Mouse (Mus musculus) neural tube, embryonic 14.5 days (tissue): ENCODE results near the gene Tns4. TPM values are rescaled to one million over a fixed set of nuclear protein-coding genes. Genes with fewer than 3 reads are reported as not detected.

Experiments used
- ATAC-seq: fragments of 200-750 bp; cut with Nextera tagmentation; 2 replicates; pipeline ENCODE4 v1.8.0; 2017; ENCODE audit warnings: low read depth, mild to moderate bottlenecking, moderate TSS enrichment, moderate library complexity
- H3K27ac ChIP-seq: fragments of 300-500 bp; sonication (generic); 2 replicates; pipeline ENCODE4 v1.5.1; 2014; ENCODE audit warnings: low read depth, mild to moderate bottlenecking, control low read depth, low read length, moderate library complexity, mixed read lengths
- H3K27me3 ChIP-seq: fragments of 300-500 bp; sonication (generic); 2 replicates; pipeline ENCODE4 v1.6.1; 2014; ENCODE audit warnings: low read length; ENCODE audit not compliant: control insufficient read depth, insufficient read depth
- H3K36me3 ChIP-seq: fragments of 300-500 bp; sonication (generic); 2 replicates; pipeline ENCODE4 v1.6.1; 2014; ENCODE audit warnings: low read length, mixed read lengths; ENCODE audit not compliant: control insufficient read depth, insufficient read depth
- H3K4me1 ChIP-seq: fragments of 300-500 bp; sonication (generic); 2 replicates; pipeline ENCODE4 v1.6.1; 2014; ENCODE audit warnings: low read length; ENCODE audit not compliant: control insufficient read depth, insufficient read depth
- H3K4me2 ChIP-seq: fragments of 300-500 bp; sonication (generic); 2 replicates; pipeline ENCODE4 v1.6.1; 2014; ENCODE audit warnings: mild to moderate bottlenecking, low read depth, low read length, control low read depth
- H3K4me3 ChIP-seq: fragments of 300-500 bp; sonication (generic); 2 replicates; pipeline ENCODE4 v1.5.1; 2014; ENCODE audit warnings: low read depth, low read length, control low read depth, mixed read lengths
- H3K9ac ChIP-seq: fragments of 300-500 bp; sonication (generic); replicated peaks from 2 replicates; pipeline ENCODE4 v1.6.1; 2014; ENCODE audit warnings: low read depth, mild to moderate bottlenecking, control low read depth, low read length, mixed read lengths
- H3K9me3 ChIP-seq: fragments of 300-500 bp; sonication (generic); 2 replicates; pipeline ENCODE4 v1.6.1; 2016; ENCODE audit warnings: low read length; ENCODE audit not compliant: control insufficient read depth
- WGBS: fragments of 180-500 bp; shearing (Covaris S2); extraction: QIAGEN DNeasy Blood & Tissue Kit; methylation state at CpG from one replicate; pipeline ENCODE4 v1.1.7; 2014; 5-methylcytosine and 5-hydroxymethylcytosine counted together
- polyA plus RNA-seq: library from polyadenylated mRNA; unstranded; fragments of >200 nt; fragmentation: Nextera tagmentation; extraction: Ambion mirVana; gene quantifications from 2 replicates; pipeline ENCODE4 v1.2.1, GENCODE M21; 2014

The Tns4 gene
- polyA plus RNA-seq, 1 experiment from 2014 or later = not detected

DNA sequence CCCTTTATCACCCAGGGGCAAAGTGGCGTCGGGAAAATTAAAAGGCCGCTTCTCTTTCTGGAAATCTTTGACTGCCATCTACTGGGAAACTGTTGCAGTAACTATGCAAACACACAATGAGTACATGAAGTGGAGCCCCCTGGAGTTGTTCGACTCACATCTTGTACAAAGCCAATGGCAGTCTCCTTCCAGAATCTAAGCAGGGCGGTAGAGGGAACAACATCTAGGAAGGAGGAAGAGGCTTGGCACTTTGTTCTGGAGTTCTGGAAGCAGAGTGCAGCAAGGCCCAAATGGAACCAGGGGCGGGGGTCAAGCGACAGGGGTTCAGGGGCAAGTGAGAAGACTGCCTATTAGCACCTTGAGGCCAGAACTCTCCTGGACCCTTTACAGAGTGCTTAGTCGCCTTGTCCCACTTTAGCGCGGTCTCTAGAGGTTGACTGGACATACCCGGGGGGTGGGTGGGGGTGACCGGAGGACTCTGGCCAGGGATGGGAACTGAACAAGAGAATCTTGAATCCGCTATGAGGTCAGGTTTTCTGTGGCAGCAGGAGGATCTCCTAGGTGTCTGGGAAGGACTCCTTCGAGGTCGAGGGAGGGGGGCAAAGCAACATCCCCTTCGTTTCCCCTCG lies 48.6 kb downstream of the Tns4 start:
- 2% methylated on average over 16 of the region's 17 CpGs for WGBS

DNA sequence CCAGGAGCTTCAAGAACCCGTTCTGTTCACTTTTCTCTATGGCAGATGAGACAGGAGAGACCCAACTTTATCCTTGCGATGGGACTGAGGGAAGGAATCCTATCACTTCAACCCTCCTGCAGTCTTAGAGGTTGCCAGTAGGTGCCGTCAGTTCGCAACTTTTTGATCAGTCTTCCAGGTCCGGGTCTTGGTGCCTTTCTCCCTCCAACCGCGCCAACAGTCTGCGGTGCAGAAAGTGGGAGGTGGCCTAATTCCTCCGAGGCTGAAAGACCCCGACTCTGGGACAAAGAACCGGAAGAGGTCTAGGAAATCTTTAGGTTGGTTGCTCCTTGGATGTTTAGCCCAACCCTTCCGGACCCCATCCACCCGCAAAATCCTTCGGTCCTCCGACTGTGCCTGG lies 49.3 kb downstream of the Tns4 start:
- peak overlapping the region; percentile 86 for H3K4me2 ChIP-seq
- no peaks in the 10 kb centered on the region for H3K27me3 ChIP-seq
- peak overlapping the region; percentile 60 for H3K4me3 ChIP-seq
- peak overlapping the region; percentile 88 for H3K9ac ChIP-seq
- WGBS = under 1% methylated on average over 15 of the region's 15 CpGs
- no peaks in the 10 kb centered on the region for H3K36me3 ChIP-seq
- H3K27ac ChIP-seq = peak overlapping the region; percentile 76
- H3K9me3 ChIP-seq = no peaks in the 10 kb centered on the region
- peaks cover 5% of the 10 kb centered on the region; the same call in 1 of the 2 replicates for H3K4me1 ChIP-seq
- peak; percentile 90 for ATAC-seq

More for the DNA sequence above, 48.6 kb downstream of the Tns4 start:
- Histone ChIP-seq H3K36me3 (no peaks in the 10 kb centered on the region), H3K4me3 (peak overlapping the region; percentile 60), H3K27me3 (no peaks in the 10 kb centered on the region), H3K9me3 (no peaks in the 10 kb centered on the region), H3K4me2 (peak overlapping the region; percentile 86), H3K9ac (peak overlapping the region; percentile 88), H3K27ac (peak overlapping the region; percentile 76), H3K4me1 (peaks cover 5% of the 10 kb centered on the region; the same call in 1 of the 2 replicates)
- ATAC-seq = peak; percentile 3; the same call in 1 of the 2 replicates

DNA sequence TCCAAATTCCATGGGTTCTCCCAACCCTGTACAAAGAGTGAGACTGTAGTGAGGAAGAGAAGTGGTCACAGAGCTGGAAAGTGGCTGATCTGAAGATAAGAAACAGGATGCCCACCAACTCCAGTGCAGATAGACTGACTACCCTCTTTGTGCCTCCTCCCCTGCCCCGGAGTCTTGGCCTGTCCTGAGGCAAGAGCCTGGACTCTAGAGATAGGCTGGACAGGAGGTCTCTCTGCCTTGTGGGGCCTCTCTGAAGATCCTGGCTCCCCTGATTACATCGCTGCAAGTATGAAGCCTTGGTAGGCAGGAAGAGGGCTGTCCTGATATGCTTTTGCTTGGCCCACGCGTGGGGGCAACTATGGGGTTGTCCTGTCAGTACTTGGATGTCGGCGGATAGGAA lies 52.9 kb downstream of the Tns4 start:
- Histone ChIP-seq H3K36me3 (no peaks in the 10 kb centered on the region), H3K4me2 (no peak overlapping the region), H3K4me1 (peaks cover 5% of the 10 kb centered on the region; the same call in 1 of the 2 replicates), H3K9me3 (no peaks in the 10 kb centered on the region), H3K9ac (no peak overlapping the region), H3K27me3 (no peaks in the 10 kb centered on the region), H3K4me3 (no peak overlapping the region), H3K27ac (no peak overlapping the region)
- WGBS = 88% methylated on average over 6 of the region's 6 CpGs
- no peak for ATAC-seq

GRCm38 (mm10) chr11:99035350-99035749 lies 53.8 kb downstream of the Tns4 start:
- H3K9me3 ChIP-seq = no peaks in the 10 kb centered on the region
- H3K4me1 ChIP-seq = peaks cover under 1% of the 10 kb centered on the region; the same call in 1 of the 2 replicates
- H3K4me3 ChIP-seq = no peak overlapping the region
- no peaks in the 10 kb centered on the region for H3K36me3 ChIP-seq
- H3K27me3 ChIP-seq = no peaks in the 10 kb centered on the region
- whole genome bisulfite sequencing = 87% methylated on average over 4 of the region's 4 CpGs
- ATAC-seq = no peak
- H3K4me2 ChIP-seq = no peak overlapping the region
- no peak overlapping the region for H3K27ac ChIP-seq
- no peak overlapping the region for H3K9ac ChIP-seq

- no peak overlapping the region for H3K27ac ChIP-seq
- no peak overlapping the region for H3K4me2 ChIP-seq
- no peak overlapping the region for H3K4me3 ChIP-seq
- H3K9me3 ChIP-seq = no peaks in the 10 kb centered on the region
- no peak for ATAC-seq
- WGBS = 89% methylated on average over 12 of the region's 12 CpGs
- peaks cover 8% of the 10 kb centered on the region for H3K4me1 ChIP-seq
- H3K9ac ChIP-seq = no peak overlapping the region
- no peaks in the 10 kb centered on the region for H3K36me3 ChIP-seq
- no peaks in the 10 kb centered on the region for H3K27me3 ChIP-seq
Observed at GRCm38 (mm10) chr11:99026899-99027440, 62.1 kb downstream of the Tns4 start.

GRCm38 (mm10) chr11:99025878-99026277 lies 63.2 kb downstream of the Tns4 start:
- Histone ChIP-seq H3K4me3 (no peak overlapping the region), H3K4me1 (peaks cover 8% of the 10 kb centered on the region), H3K27ac (no peak overlapping the region), H3K36me3 (no peaks in the 10 kb centered on the region), H3K27me3 (no peaks in the 10 kb centered on the region), H3K9me3 (no peaks in the 10 kb centered on the region), H3K4me2 (no peak overlapping the region), H3K9ac (no peak overlapping the region)
- no peak for ATAC-seq
- WGBS = 80% methylated on average over 6 of the region's 6 CpGs

DNA sequence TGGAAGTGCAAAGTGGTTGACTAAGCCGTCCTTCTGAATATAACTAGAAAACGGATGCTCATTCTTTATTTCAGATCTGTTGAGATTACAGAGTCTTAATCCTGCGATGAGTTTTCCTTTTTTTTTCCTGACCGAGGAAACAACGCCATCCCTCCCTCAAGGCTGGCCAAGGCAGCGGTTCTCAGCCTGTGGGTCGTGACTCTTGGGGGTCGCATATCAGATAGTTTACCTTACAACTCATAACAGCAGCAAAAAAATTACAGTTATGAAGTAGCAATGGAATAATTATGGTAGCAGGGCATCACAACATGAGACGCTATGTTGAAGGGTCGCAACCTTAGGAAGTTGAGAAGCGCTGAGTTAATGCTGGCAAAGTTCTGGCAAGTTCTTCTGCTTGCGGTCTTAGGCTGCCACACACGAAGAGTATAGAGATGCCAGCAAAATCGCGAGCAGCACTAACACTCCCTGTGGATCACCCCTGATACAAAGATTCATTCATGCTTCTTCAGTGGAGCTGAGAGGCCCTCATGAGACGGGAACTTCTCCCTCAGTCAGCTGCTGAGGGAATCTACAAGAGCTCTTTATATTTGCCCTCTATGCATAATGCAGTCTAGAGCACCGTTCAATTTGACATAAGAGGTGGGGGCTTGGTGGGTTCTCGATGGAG lies 64.5 kb downstream of the Tns4 start:
- H3K9me3 ChIP-seq = no peaks in the 10 kb centered on the region
- 49% methylated on average over 18 of the region's 18 CpGs for WGBS
- peaks cover 8% of the 10 kb centered on the region for H3K4me1 ChIP-seq
- no peaks in the 10 kb centered on the region for H3K36me3 ChIP-seq
- H3K9ac ChIP-seq = 0 out of 2 replicates have a peak overlapping the region, but pooled peaks have one; percentile 34
- peak overlapping the region; percentile 34 for H3K4me3 ChIP-seq
- H3K27me3 ChIP-seq = no peaks in the 10 kb centered on the region
- ATAC-seq = no peak
- H3K4me2 ChIP-seq = peak overlapping the region; percentile 49
- H3K27ac ChIP-seq = no peak overlapping the region

DNA sequence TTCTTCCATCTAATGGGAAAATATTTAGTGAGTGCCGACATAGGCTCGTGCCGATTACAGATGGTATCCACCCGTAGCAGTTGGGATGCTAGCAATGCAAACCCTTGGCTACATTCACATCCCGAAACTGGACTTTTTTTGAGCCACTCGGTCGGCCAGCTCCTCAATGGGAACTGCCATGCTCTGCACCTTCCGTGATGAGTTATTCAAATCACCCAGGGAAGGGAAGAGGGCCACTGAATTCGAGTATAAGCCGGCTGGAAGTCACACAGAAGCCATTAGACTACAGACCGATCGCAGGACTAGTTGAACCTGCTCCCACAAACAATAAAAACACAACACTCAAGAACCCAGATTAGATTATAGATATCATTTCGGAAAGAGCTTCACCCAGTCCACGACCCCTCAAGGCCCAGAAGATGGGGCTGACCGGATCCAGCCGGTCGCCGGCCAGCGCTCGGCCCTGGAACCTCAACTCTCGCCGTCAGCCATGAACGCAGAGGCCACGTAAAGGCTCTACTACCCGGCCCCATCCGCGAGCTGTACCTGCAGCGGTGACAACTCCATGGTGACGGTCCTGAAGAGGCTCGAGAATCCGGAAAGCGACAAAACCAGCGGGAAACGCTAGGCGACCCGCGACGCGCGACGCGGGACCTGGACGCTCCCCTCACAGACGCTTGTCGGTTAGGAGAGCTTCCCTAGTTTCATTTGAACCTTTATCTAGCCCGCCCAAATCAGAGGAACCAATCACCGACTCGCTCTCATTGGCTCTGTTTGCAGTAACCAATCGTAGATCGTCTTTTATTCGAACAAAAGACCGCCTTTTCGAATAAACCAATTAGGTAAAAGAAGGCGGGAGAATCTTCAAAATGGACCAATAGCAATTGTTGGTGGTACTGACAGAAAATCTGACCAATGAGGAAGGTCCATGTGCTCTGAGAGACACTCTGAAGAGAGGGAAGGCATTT lies 65.3 kb downstream of the Tns4 start, which contains the start of gene Top2a:
Top2a (minus strand) TSS at position 690 of the 968 bp plus-strand sequence.
- peak; percentile 96 for ATAC-seq
- peak within 1 kb of the TSS; percentile 70 for H3K4me2 ChIP-seq
- no peaks in the 10 kb centered on the region for H3K27me3 ChIP-seq
- peak within 1 kb of the TSS; percentile 39; the same call in 1 of the 2 replicates for H3K9ac ChIP-seq
- H3K27ac ChIP-seq = no peak within 1 kb of the TSS
- WGBS = under 1% methylated on average over 54 of the region's 54 CpGs
- H3K4me3 ChIP-seq = peak within 1 kb of the TSS; percentile 51
- no peaks in the 10 kb centered on the region for H3K9me3 ChIP-seq
- H3K4me1 ChIP-seq = peaks cover 8% of the 10 kb centered on the region
- H3K36me3 ChIP-seq = no peaks in the 10 kb centered on the region
